Mouse (Mus musculus) lung, postnatal 0 days (tissue): ENCODE measurements around the gene Tnpo2. TPM values are rescaled to one million over a fixed set of nuclear protein-coding genes. Genes with fewer than 3 reads are reported as not detected.

Experiments used
- ATAC-seq: fragments of 200-750 bp; cut with Nextera tagmentation; 2 replicates; pipeline ENCODE4 v1.8.0; 2017; ENCODE audit warnings: moderate library complexity
- DNase-seq: peaks from one replicate; pipeline ENCODE4 v3.0.0-alpha.2; 2016; ENCODE audit warnings: low spot score
- H3K27ac ChIP-seq: fragments of 300-500 bp; sonication (generic); 2 replicates; pipeline ENCODE4 v1.5.1; 2014; ENCODE audit warnings: antibody characterized with exemption, mild to moderate bottlenecking, low read length, mixed read lengths
- H3K27me3 ChIP-seq: fragments of 300-500 bp; sonication (generic); replicated peaks from 2 replicates; pipeline ENCODE4 v1.6.1; 2014; ENCODE audit warnings: low read length, mixed read lengths; ENCODE audit not compliant: insufficient read depth
- H3K36me3 ChIP-seq: fragments of 300-500 bp; sonication (generic); 2 replicates; pipeline ENCODE4 v1.6.1; 2014; ENCODE audit warnings: low read length, mixed read lengths; ENCODE audit not compliant: insufficient read depth
- H3K4me1 ChIP-seq: fragments of 300-500 bp; sonication (generic); 2 replicates; pipeline ENCODE4 v1.6.1; 2014; ENCODE audit warnings: antibody characterized with exemption, low read depth, low read length, mixed read lengths; ENCODE audit not compliant: insufficient read depth
- H3K4me2 ChIP-seq: fragments of 300-500 bp; sonication (generic); replicated peaks from 2 replicates; pipeline ENCODE4 v1.6.1; 2014; ENCODE audit warnings: low read depth, mild to moderate bottlenecking, low read length, moderate library complexity, mixed read lengths
- H3K4me3 ChIP-seq: fragments of 300-500 bp; sonication (generic); 2 replicates; pipeline ENCODE4 v1.5.1; 2014; ENCODE audit warnings: low read depth, low read length
- H3K9ac ChIP-seq: fragments of 300-500 bp; sonication (generic); replicated peaks from 2 replicates; pipeline ENCODE4 v1.6.1; 2014; ENCODE audit warnings: low read depth, mild to moderate bottlenecking
- H3K9me3 ChIP-seq: fragments of 300-500 bp; sonication (generic); 2 replicates; pipeline ENCODE4 v1.6.1; 2016; ENCODE audit warnings: low read length, mixed read lengths
- CTCF ChIP-seq: IDR thresholded peaks from 2 replicates; pipeline ENCODE4 v1.5.1; 2016; ENCODE audit warnings: antibody characterized with exemption, mild to moderate bottlenecking
- EP300 ChIP-seq: IDR thresholded peaks from 2 replicates; pipeline ENCODE4 v1.6.1; 2016; ENCODE audit warnings: antibody characterized with exemption, mild to moderate bottlenecking, control low read depth
- WGBS: fragments of 180-500 bp; shearing (Covaris S2); extraction: QIAGEN DNeasy Blood & Tissue Kit; methylation state at CpG from one replicate; pipeline ENCODE4 v1.1.7; 2014; 5-methylcytosine and 5-hydroxymethylcytosine counted together
- polyA plus RNA-seq: library from polyadenylated mRNA; unstranded; fragments of >200 nt; fragmentation: Nextera tagmentation; extraction: Ambion mirVana; gene quantifications from 2 replicates; pipeline ENCODE4 v1.2.1, GENCODE M21; 2015

The Tnpo2 gene
- polyA plus RNA-seq, 1 experiment from 2014 or later = 16.4 TPM

- Histone ChIP-seq H3K9me3 (no peaks in the 10 kb centered on the region), H3K4me1 (peaks cover 22% of the 10 kb centered on the region), H3K27me3 (no peaks in the 10 kb centered on the region), H3K4me2 (no peak overlapping the region), H3K4me3 (no peak overlapping the region), H3K9ac (no peak overlapping the region), H3K27ac (no peak overlapping the region), H3K36me3 (peaks cover 8% of the 10 kb centered on the region; the same call in 1 of the 2 replicates)
- 97% methylated on average over 3 of the region's 3 CpGs for WGBS
- DNase-seq (no peak), ATAC-seq (no peak)
- TF ChIP-seq EP300 (no peak), CTCF (no peak)
Observed at GRCm38 (mm10) chr8:85023846-85024245, 12.9 kb upstream of the Tnpo2 start.

DNA sequence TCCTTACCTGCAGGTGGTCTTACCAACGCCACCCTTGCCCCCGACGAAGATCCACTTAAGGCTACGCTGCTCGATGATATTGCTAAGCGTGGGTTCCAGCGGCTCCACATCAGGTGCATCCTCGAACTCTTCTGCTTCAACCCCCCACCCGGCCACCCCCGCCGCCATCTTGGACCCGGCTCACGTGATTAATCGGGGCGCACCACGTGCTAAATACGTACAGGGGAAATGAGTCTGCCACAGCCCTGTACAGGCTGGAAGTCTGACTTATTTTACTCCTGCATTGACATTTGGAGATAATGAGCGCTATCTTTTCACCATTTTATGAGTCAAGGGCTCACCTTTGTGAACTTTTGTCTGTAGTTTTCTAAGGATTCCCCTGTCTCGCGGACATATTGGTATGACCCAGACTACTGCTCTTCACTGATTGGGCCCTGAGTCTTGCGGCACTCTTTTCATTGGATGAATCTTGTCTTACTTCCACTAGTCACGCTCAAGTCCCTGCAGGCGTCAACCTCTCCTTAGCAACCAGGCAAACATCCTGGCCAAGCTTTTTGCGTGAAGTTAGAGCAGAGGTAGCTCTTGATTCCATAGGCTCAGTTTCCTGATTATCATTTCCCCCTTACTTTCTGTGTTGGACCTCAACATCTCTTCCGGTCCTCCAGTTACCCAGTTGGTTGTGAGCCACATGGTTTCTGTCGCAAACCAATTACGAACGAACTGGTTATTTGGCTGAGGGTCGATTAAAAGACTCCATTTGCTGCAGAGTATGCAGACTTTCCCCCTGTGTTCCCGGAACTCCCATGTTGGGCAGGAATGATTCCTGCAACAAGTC lies 11.4 kb upstream of the Tnpo2 start, which contains the start of gene Asna1:
Asna1 (minus strand) TSS at position 184 of the 835 bp plus-strand sequence.
- H3K4me3 ChIP-seq = peak within 1 kb of the TSS; percentile 83
- peaks cover 15% of the 10 kb centered on the region for H3K36me3 ChIP-seq
- WGBS = 4% methylated on average over 30 of the region's 30 CpGs

GRCm38 (mm10) chr8:85026670-85027515 lies 9.8 kb upstream of the Tnpo2 start, which contains the start of gene Trir:
Trir (plus strand) TSS chr8:85026823.
- no peaks in the 10 kb centered on the region for H3K9me3 ChIP-seq
- peak; percentile 99 for DNase-seq
- peak within 1 kb of the TSS; percentile 88 for H3K4me3 ChIP-seq
- peak within 1 kb of the TSS; percentile 95 for H3K9ac ChIP-seq
- TF ChIP-seq CTCF = no peak; the same call in 1 of the 2 replicates
- no peak for TF ChIP-seq EP300
- no peaks in the 10 kb centered on the region for H3K27me3 ChIP-seq
- peak; percentile 89 for ATAC-seq
- peak within 1 kb of the TSS; percentile 81 for H3K27ac ChIP-seq
- peak within 1 kb of the TSS; percentile 88 for H3K4me2 ChIP-seq
- 1% methylated on average over 38 of the region's 75 CpGs for WGBS
- peaks cover 15% of the 10 kb centered on the region for H3K36me3 ChIP-seq
- H3K4me1 ChIP-seq = peaks cover 23% of the 10 kb centered on the region

More for the DNA sequence above, 11.4 kb upstream of the Tnpo2 start, which contains the start of gene Asna1:
- Histone ChIP-seq H3K9me3 (no peaks in the 10 kb centered on the region), H3K27ac (peak within 1 kb of the TSS; percentile 74), H3K27me3 (no peaks in the 10 kb centered on the region), H3K4me2 (peak within 1 kb of the TSS; percentile 88), H3K4me1 (peaks cover 23% of the 10 kb centered on the region), H3K9ac (peak within 1 kb of the TSS; percentile 58)
- DNase-seq (peak; percentile 99), ATAC-seq (peak; percentile 92)
- TF ChIP-seq CTCF (no peak), EP300 (peak; percentile 74)

GRCm38 (mm10) chr8:85027516-85027855 lies 9.2 kb upstream of the Tnpo2 start:
- ATAC-seq (no peak), DNase-seq (no peak)
- Histone ChIP-seq H3K9me3 (no peaks in the 10 kb centered on the region), H3K27me3 (no peaks in the 10 kb centered on the region), H3K4me3 (peak overlapping the region; percentile 88), H3K4me2 (peak overlapping the region; percentile 88), H3K36me3 (peaks cover 10% of the 10 kb centered on the region), H3K9ac (peak overlapping the region; percentile 95), H3K27ac (peak overlapping the region; percentile 81), H3K4me1 (peaks cover 23% of the 10 kb centered on the region)
- TF ChIP-seq EP300 = no peak
- TF ChIP-seq CTCF = no peak
- 0% methylated on average over 13 of the region's 13 CpGs for WGBS

GRCm38 (mm10) chr8:85027922-85028321 lies 8.8 kb upstream of the Tnpo2 start:
- Histone ChIP-seq H3K27ac (no peak overlapping the region), H3K9ac (peak overlapping the region; percentile 95; the same call in 1 of the 2 replicates), H3K4me3 (peak overlapping the region; percentile 88), H3K9me3 (no peaks in the 10 kb centered on the region), H3K27me3 (no peaks in the 10 kb centered on the region), H3K36me3 (peaks cover 10% of the 10 kb centered on the region), H3K4me1 (peaks cover 23% of the 10 kb centered on the region), H3K4me2 (peak overlapping the region; percentile 88)
- TF ChIP-seq CTCF = peak; percentile 18; the same call in 1 of the 2 replicates
- no peak for TF ChIP-seq EP300
- DNase-seq (peak; percentile 28), ATAC-seq (no peak)
- 11% methylated on average over 2 of the region's 2 CpGs for WGBS

- Histone ChIP-seq H3K4me2 (no peak overlapping the region), H3K9ac (no peak overlapping the region), H3K27me3 (no peaks in the 10 kb centered on the region), H3K27ac (no peak overlapping the region), H3K9me3 (no peaks in the 10 kb centered on the region), H3K4me3 (no peak overlapping the region), H3K36me3 (peaks cover 10% of the 10 kb centered on the region), H3K4me1 (peaks cover 19% of the 10 kb centered on the region)
- no peak for DNase-seq
- ATAC-seq = no peak
- TF ChIP-seq EP300 (no peak), CTCF (no peak)
- WGBS = 75% methylated on average over 14 of the region's 14 CpGs
Observed at GRCm38 (mm10) chr8:85029271-85029670, 7.4 kb upstream of the Tnpo2 start.
